Mouse (Mus musculus) liver, embryonic 13.5 days (tissue): ENCODE results near the gene Cuedc1. TPM values are rescaled to one million over a fixed set of nuclear protein-coding genes. Genes with fewer than 3 reads are reported as not detected.
A peak's percentile ranks its signal among the peaks of the same experiment; 100 is the strongest.

Source experiments
- ATAC-seq: fragments of 200-750 bp; cut with Nextera tagmentation; 2 replicates; pipeline ENCODE4 v1.8.0; 2017; ENCODE audit warnings: low read depth, mild to moderate bottlenecking, moderate number of reproducible peaks, moderate library complexity
- DNase-seq: peaks from one replicate; pipeline ENCODE4 v3.0.0; 2022
- H3K27ac ChIP-seq: fragments of 300-500 bp; sonication (generic); 2 replicates; pipeline ENCODE4 v1.5.1; 2015; ENCODE audit warnings: moderate library complexity, mild to moderate bottlenecking, inconsistent platforms
- H3K27me3 ChIP-seq: fragments of 300-500 bp; sonication (generic); 2 replicates; pipeline ENCODE4 v1.6.1; 2015; ENCODE audit warnings: mild to moderate bottlenecking, inconsistent platforms
- H3K36me3 ChIP-seq: fragments of 300-500 bp; sonication (generic); 2 replicates; pipeline ENCODE4 v1.6.1; 2015; ENCODE audit warnings: mild to moderate bottlenecking, inconsistent platforms
- H3K4me1 ChIP-seq: fragments of 300-500 bp; sonication (generic); replicated peaks from 2 replicates; pipeline ENCODE4 v1.6.1; 2015; ENCODE audit warnings: inconsistent platforms
- H3K4me2 ChIP-seq: fragments of 300-500 bp; sonication (generic); 2 replicates; pipeline ENCODE4 v1.6.1; 2015; ENCODE audit warnings: inconsistent platforms, mild to moderate bottlenecking, moderate library complexity
- H3K4me3 ChIP-seq: fragments of 300-500 bp; sonication (generic); replicated peaks from 2 replicates; pipeline ENCODE4 v1.5.1; 2015; ENCODE audit warnings: mild to moderate bottlenecking, inconsistent platforms
- H3K9ac ChIP-seq: fragments of 300-500 bp; sonication (generic); 2 replicates; pipeline ENCODE4 v1.6.1; 2015; ENCODE audit warnings: mild to moderate bottlenecking, inconsistent platforms
- H3K9me3 ChIP-seq: fragments of 300-500 bp; sonication (generic); replicated peaks from 2 replicates; pipeline ENCODE4 v1.6.1; 2016; ENCODE audit warnings: inconsistent platforms
- WGBS: fragments of 180-500 bp; shearing (Covaris S2); methylation state at CpG from one replicate; pipeline ENCODE4 v1.1.7; 2015; ENCODE audit not compliant: insufficient replicate concordance; 5-methylcytosine and 5-hydroxymethylcytosine counted together
- polyA plus RNA-seq: library from polyadenylated mRNA; unstranded; fragments of >200 nt; fragmentation: Nextera tagmentation; extraction: Ambion mirVana; gene quantifications from 2 replicates; pipeline ENCODE4 v1.2.1, GENCODE M21; 2015

The Cuedc1 gene
- polyA plus RNA-seq, 1 experiment from 2014 or later: 1.6 TPM

DNA sequence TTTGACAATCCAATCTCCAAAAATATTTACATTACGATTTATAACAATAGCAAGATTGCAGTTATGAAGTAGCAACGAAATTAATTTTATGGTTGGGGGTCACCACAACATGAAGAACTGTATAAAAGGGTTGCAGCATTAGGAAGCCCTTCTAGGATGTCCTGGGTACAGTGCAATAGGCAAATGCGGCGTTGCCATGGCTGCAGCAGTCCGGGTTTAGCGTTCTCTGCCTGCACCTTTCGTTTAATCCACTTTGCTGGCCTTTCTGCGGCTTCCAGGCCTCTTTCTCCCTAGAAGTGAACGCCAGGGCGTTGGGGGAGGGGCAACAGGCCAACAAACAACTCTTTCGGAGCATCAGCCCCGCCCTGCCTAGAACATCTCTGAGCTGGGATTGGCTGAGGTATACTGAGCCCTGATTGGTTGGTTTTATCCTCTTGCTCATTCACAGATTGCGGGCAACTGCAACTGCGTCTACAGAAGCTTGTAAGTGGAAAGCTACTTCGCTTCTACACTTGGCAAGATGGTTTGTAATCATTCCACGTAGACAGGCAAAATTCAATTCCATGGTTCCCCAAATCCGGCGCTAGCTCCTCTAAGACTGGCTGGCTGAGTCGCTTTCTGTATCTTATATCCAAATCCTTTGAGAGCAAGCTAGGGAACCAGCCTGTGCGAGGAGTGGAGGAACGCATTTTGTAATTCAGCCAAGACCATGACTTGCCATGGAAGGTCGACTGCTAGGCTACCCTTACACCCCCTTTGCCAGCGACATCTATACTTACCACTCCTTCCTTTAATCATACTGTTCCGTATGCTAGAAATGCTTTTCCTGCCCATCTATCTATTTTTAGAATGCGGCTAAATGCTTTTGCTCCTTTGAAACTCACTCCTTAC, 10.9 kb upstream of the Cuedc1 start:
- DNase-seq: peak; percentile 73
- Histone ChIP-seq H3K27ac (no peak overlapping the region), H3K36me3 (peaks cover 11% of the 10 kb centered on the region), H3K4me1 (peaks cover 17% of the 10 kb centered on the region), H3K4me2 (peak overlapping the region; percentile 59), H3K4me3 (peak overlapping the region; percentile 28), H3K9ac (peak overlapping the region; percentile 15; the same call in 1 of the 2 replicates), H3K9me3 (no peaks in the 10 kb centered on the region), H3K27me3 (peaks cover 14% of the 10 kb centered on the region)
- peak; percentile 93 for ATAC-seq
- WGBS: 8% methylated on average over 25 of the region's 25 CpGs

- ATAC-seq: no peak
- 37% methylated on average over 5 of the region's 5 CpGs for WGBS
These were observed 8.7 kb upstream of the Cuedc1 start for GRCm38 (mm10) chr11:88089150-88089549.

GRCm38 (mm10) chr11:88090293-88090692, 7.6 kb upstream of the Cuedc1 start:
- H3K36me3 ChIP-seq: no peaks in the 10 kb centered on the region
- H3K9ac ChIP-seq: no peak overlapping the region
- no peak for ATAC-seq
- H3K4me1 ChIP-seq: peaks cover 14% of the 10 kb centered on the region
- no peak overlapping the region for H3K4me2 ChIP-seq
- DNase-seq: no peak
- H3K9me3 ChIP-seq: no peaks in the 10 kb centered on the region
- WGBS: 67% methylated on average over 5 of the region's 5 CpGs
- peaks cover 25% of the 10 kb centered on the region for H3K27me3 ChIP-seq
- no peak overlapping the region for H3K4me3 ChIP-seq
- no peak overlapping the region for H3K27ac ChIP-seq

More at GRCm38 (mm10) chr11:88089150-88089549, 8.7 kb upstream of the Cuedc1 start:
- peaks cover 14% of the 10 kb centered on the region for H3K4me1 ChIP-seq
- H3K4me2 ChIP-seq: no peak overlapping the region
- no peak for DNase-seq
- H3K4me3 ChIP-seq: no peak overlapping the region
- no peak overlapping the region for H3K9ac ChIP-seq
- no peaks in the 10 kb centered on the region for H3K36me3 ChIP-seq
- H3K27me3 ChIP-seq: peaks cover 17% of the 10 kb centered on the region
- no peak overlapping the region for H3K27ac ChIP-seq
- H3K9me3 ChIP-seq: no peaks in the 10 kb centered on the region

- H3K9me3 ChIP-seq: no peaks in the 10 kb centered on the region
- peaks cover 40% of the 10 kb centered on the region for H3K27me3 ChIP-seq
- H3K27ac ChIP-seq: no peak overlapping the region
- no peak overlapping the region for H3K4me2 ChIP-seq
- no peak overlapping the region for H3K4me3 ChIP-seq
- no peak for ATAC-seq
- WGBS: 10% methylated on average over 1 of the region's 1 CpGs
- no peaks in the 10 kb centered on the region for H3K36me3 ChIP-seq
- H3K9ac ChIP-seq: no peak overlapping the region
- peaks cover 6% of the 10 kb centered on the region for H3K4me1 ChIP-seq
- DNase-seq: no peak
These were observed 5.9 kb upstream of the Cuedc1 start for GRCm38 (mm10) chr11:88091949-88092348.

DNA sequence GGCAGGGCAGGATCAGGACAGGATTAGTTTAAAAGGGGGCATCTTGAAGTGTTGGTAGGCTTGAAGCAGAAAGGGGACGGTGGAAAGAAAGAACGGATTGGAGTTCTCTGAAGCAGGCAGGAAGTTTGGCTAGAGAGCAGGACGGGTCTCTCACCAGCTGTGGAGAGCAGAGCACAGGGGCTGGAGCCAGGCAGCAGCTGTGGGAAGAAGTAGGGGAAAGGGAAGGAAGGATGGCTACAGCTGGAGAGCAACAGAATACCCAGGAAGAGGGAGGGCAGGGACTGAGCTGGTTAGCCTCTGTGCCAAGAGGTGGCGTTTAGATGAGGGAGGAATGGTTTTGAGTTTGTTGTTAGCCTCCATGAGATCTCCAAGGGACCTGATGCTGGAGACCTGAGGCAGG, 685 bp upstream of the Cuedc1 start:
- no peaks in the 10 kb centered on the region for H3K9me3 ChIP-seq
- peaks cover 77% of the 10 kb centered on the region for H3K27me3 ChIP-seq
- H3K36me3 ChIP-seq: no peaks in the 10 kb centered on the region
- 13% methylated on average over 4 of the region's 4 CpGs for WGBS
- DNase-seq (no peak), ATAC-seq (no peak)
- no peak overlapping the region for H3K9ac ChIP-seq
- peaks cover 28% of the 10 kb centered on the region for H3K4me1 ChIP-seq
- H3K4me3 ChIP-seq: no peak overlapping the region
- H3K4me2 ChIP-seq: no peak overlapping the region
- H3K27ac ChIP-seq: no peak overlapping the region

DNA sequence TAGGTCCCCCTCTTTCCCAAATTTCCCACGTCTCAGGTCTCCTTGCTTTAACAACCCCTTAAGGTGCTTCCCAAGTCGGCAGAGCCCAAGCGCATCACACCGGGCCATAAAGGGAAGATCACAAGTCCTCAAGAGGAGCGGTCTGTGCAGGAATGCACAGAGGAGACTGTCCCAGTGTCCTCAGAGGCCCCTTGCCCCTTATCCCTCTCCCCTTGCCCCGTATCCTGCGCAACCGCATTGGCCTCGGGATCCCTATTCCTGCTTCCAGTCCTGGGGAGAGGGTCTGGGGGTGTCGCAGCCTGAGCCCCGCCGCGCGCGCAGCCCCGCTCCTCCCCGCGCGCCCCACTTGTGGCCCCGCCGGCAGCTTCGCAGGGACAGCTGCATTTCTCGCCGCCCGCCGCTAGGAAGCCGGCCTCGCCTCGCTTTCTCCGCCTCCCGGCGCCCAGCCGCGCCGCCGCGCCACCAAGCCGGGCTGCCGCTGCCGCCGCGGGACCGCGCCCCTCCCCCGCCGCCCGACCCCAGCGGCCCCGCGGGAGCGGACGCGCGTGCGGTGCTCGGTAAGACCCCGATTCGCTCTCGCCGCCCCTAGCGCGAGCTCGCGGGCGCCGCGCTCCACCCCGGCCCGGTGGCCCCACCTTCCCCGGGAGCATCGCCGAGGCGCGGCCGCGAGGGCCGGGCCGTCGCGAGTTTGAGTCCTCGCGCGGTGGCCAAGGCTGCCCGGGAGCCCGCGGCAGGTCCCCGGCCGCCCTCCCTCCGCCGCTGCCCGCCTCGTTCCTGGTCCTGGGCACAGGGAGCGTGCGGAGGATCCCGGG, 1.1 kb downstream of the Cuedc1 start:
- Histone ChIP-seq H3K4me2 (peak overlapping the region; percentile 73), H3K4me3 (peak overlapping the region; percentile 62), H3K36me3 (no peaks in the 10 kb centered on the region), H3K9ac (peak overlapping the region; percentile 60), H3K9me3 (no peaks in the 10 kb centered on the region), H3K27me3 (peaks cover 78% of the 10 kb centered on the region), H3K27ac (peak overlapping the region; percentile 58; the same call in 1 of the 2 replicates), H3K4me1 (peaks cover 28% of the 10 kb centered on the region)
- ATAC-seq: peak; percentile 35; the same call in 1 of the 2 replicates
- under 1% methylated on average over 85 of the region's 95 CpGs for WGBS
- peak; percentile 25 for DNase-seq

DNA sequence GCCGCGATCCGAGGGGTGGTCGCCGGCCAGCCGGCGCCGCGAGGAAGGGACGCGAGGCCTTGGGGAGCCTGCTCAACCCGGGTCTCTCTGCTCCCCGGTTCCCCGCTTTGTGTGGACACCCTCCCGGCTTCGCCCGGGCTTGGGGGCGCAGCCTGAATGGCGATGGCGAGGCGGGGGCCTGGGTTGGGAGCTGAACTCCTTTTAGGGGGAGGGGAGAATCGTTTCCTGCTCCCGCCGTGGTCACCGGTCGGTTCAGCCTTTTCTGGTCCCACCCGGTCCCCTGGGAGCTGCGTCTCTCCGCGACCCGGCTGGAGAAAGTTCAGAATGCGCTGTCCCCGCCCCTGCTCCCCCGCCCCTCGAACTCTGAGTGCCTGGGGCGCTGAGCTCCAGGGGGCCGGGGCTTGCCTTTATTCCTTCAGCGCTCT, 1.8 kb downstream of the Cuedc1 start:
- peaks cover 28% of the 10 kb centered on the region for H3K4me1 ChIP-seq
- H3K9ac ChIP-seq: peak overlapping the region; percentile 60
- peak overlapping the region; percentile 58; the same call in 1 of the 2 replicates for H3K27ac ChIP-seq
- peak overlapping the region; percentile 62 for H3K4me3 ChIP-seq
- DNase-seq: no peak
- H3K9me3 ChIP-seq: no peaks in the 10 kb centered on the region
- peaks cover 71% of the 10 kb centered on the region for H3K27me3 ChIP-seq
- peak; percentile 39; the same call in 1 of the 2 replicates for ATAC-seq
- WGBS: under 1% methylated on average over 36 of the region's 38 CpGs
- no peaks in the 10 kb centered on the region for H3K36me3 ChIP-seq
- H3K4me2 ChIP-seq: peak overlapping the region; percentile 73

DNA sequence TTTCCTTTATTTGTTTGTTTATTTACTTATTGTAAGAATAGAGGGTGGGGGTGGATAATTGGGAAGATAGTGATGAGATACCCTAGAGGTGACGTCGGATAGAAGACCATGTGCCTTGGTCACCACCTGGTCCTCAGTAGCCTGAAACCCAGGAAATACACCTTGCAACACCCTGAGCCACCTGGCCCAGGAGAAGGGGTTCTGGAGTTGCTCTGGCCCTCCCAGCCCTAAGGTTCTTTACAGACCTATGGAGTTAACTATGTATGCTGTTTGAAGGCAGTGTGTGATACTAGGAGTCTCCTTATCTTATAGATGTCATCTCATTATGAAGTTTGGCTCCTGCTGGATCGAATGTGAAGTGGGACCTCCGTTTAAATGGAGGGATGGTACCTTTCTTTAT, 2.3 kb downstream of the Cuedc1 start:
- Histone ChIP-seq H3K4me2 (no peak overlapping the region), H3K9ac (no peak overlapping the region), H3K4me1 (peaks cover 28% of the 10 kb centered on the region), H3K27ac (no peak overlapping the region), H3K27me3 (peaks cover 69% of the 10 kb centered on the region), H3K36me3 (no peaks in the 10 kb centered on the region), H3K9me3 (no peaks in the 10 kb centered on the region), H3K4me3 (no peak overlapping the region)
- WGBS: 33% methylated on average over 4 of the region's 4 CpGs
- no peak for ATAC-seq
- no peak for DNase-seq

GRCm38 (mm10) chr11:88103214-88103941, 5.5 kb downstream of the Cuedc1 start:
- Histone ChIP-seq H3K9me3 (no peaks in the 10 kb centered on the region), H3K4me3 (no peak overlapping the region), H3K4me2 (no peak overlapping the region), H3K9ac (no peak overlapping the region), H3K4me1 (peaks cover 28% of the 10 kb centered on the region), H3K36me3 (no peaks in the 10 kb centered on the region), H3K27me3 (peaks cover 41% of the 10 kb centered on the region), H3K27ac (no peak overlapping the region)
- ATAC-seq (no peak), DNase-seq (no peak)
- 68% methylated on average over 19 of the region's 19 CpGs for WGBS

GRCm38 (mm10) chr11:88105494-88106291, 7.8 kb downstream of the Cuedc1 start:
- H3K4me2 ChIP-seq: no peak overlapping the region
- H3K9me3 ChIP-seq: no peaks in the 10 kb centered on the region
- 38% methylated on average over 6 of the region's 6 CpGs for WGBS
- no peak for DNase-seq
- H3K9ac ChIP-seq: no peak overlapping the region
- H3K27me3 ChIP-seq: peaks cover 17% of the 10 kb centered on the region
- H3K4me1 ChIP-seq: peaks cover 11% of the 10 kb centered on the region; the same call in 1 of the 2 replicates
- H3K36me3 ChIP-seq: no peaks in the 10 kb centered on the region
- no peak overlapping the region for H3K4me3 ChIP-seq
- ATAC-seq: no peak
- H3K27ac ChIP-seq: no peak overlapping the region
